Mouse (Mus musculus): ENCODE measurements at regions not wholly inside any gene's neighbourhood (a gene's known extent, or its start where the extent isn't known, plus 50 kb on each side); places are given as distances from the start of the nearest gene placed in this dataset.

DNA sequence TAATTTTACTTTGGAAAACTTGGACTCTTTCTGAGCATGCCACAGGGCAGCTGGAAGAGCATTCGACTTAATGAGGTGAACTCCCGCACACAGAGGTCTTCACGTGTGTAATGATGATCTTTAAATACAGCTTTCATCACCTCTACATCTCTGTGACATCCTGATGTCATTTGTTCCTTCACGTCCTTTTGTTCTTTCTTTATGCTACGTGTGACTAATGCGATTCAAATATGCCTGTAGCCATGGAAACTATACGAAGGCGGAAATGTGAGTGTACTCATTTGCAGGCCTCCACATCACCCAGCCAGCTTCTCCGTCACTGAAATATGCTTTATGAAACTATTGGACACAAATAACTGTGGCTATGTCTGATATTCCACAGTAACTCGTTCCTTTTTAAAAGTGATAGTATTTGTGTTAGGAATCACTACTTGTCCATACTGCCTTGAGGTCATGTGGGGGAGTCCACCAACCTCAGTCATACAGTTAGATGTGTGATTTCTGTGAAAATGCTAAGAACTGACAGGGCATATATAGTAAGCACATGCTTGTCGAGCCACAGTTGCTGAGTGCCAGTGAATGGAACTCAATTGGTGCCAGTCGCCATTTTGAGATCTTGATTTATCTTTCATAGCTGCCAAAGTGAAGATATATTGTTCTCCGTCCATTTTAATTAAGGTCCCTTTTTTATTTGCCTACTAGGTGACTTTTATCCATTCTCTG, 145.9 kb downstream of the Plk2 start:
- Histone ChIP-seq H3K4me2 (no peak overlapping the region), H3K27ac (replicated peaks) (no peak overlapping the region), H3K4me3 (replicated peaks) (no peak overlapping the region), H3K27me3 (no peaks in the 10 kb centered on the region), H3K9me3 (replicated peaks) (no peaks in the 10 kb centered on the region), H3K4me1 (replicated peaks) (no peaks in the 10 kb centered on the region), H3K36me3 (replicated peaks) (no peaks in the 10 kb centered on the region), H3K9ac (no peak overlapping the region)
- 70% methylated on average over 13 of the region's 13 CpGs for WGBS (ENCODE audit: insufficient replicate concordance)
- ATAC-seq (ENCODE audit: insufficient read depth) = no peak

- Histone ChIP-seq H3K27ac (replicated peaks) (no peak overlapping the region), H3K4me1 (replicated peaks) (no peaks in the 10 kb centered on the region), H3K27me3 (no peaks in the 10 kb centered on the region), H3K9ac (no peak overlapping the region), H3K4me2 (no peak overlapping the region), H3K4me3 (replicated peaks) (no peak overlapping the region), H3K36me3 (replicated peaks) (no peaks in the 10 kb centered on the region), H3K9me3 (replicated peaks) (no peaks in the 10 kb centered on the region)
- 75% methylated on average over 5 of the region's 5 CpGs for WGBS (ENCODE audit: insufficient replicate concordance)
- ATAC-seq (ENCODE audit: insufficient read depth) = no peak
Measured at GRCm38 (mm10) chr13:110541288-110542148, 146.7 kb downstream of the Plk2 start.

DNA sequence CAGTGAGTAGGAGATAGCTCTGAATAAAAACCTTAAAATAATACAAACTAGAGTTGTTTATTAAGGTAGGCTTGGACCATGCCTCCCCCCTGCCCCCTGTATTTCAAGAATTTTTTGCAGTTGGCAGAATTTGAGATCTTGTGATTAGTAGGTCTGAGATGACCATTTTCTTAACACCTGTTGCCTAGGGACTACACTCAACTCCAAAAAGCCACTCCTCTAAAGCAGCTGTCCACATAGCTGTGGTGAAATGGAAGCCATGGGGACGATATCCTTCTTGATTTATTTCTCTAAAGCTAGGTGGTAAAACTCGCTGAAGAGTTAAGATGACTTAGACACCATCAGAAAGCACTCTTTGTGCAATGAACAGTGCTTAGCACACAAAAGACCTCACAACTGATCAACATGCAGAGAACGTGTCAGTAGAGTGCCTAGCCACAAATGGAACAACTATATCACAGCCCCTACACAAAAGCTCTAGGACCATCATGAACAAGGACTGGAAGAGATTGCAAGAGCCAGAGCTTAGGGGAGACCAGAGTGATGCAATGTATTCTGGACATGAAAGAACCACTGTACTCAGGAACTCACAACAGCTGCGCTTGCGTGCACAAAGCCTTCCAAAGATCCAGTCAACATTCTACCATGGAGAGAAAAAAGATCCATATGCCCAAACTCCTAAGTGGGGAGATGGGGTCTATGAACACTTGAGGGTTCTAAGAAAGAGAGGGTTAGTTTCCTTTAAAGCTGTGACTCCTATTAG, 147.6 kb downstream of the Plk2 start:
- no peaks in the 10 kb centered on the region for H3K4me1 ChIP-seq (replicated peaks)
- H3K27ac ChIP-seq (replicated peaks) = no peak overlapping the region
- no peaks in the 10 kb centered on the region for H3K36me3 ChIP-seq (replicated peaks)
- no peaks in the 10 kb centered on the region for H3K9me3 ChIP-seq (replicated peaks)
- no peak overlapping the region for H3K4me3 ChIP-seq (replicated peaks)
- ATAC-seq (ENCODE audit: insufficient read depth) = no peak
- no peak overlapping the region for H3K9ac ChIP-seq
- no peak overlapping the region for H3K4me2 ChIP-seq
- no peaks in the 10 kb centered on the region for H3K27me3 ChIP-seq
- WGBS (ENCODE audit: insufficient replicate concordance) = 64% methylated on average over 5 of the region's 5 CpGs

DNA sequence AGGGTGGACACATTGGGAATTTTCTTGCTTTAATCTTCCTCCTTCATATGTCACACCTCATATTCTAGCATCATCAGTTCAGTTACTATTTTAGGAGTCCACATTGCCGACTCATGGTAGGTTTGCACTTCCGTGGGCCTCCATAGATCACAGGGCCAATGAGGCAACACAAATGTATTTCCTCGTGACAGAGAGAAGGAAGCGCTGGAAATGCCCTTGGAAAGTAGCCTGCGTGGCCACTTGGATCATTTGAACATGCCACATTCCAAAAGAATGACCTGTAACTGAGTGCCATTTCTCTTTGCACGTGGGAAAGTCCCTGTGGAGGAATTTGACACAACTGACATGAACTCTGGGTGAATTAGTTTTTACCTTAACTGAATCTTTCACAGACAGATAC, 150.6 kb downstream of the Plk2 start:
- WGBS (ENCODE audit: insufficient replicate concordance) = 28% methylated on average over 6 of the region's 6 CpGs
- no peak overlapping the region for H3K4me2 ChIP-seq
- ATAC-seq (ENCODE audit: insufficient read depth) = no peak
- H3K27me3 ChIP-seq = no peaks in the 10 kb centered on the region
- no peak overlapping the region for H3K4me3 ChIP-seq (replicated peaks)
- no peaks in the 10 kb centered on the region for H3K4me1 ChIP-seq (replicated peaks)
- H3K9ac ChIP-seq = no peak overlapping the region
- no peak overlapping the region for H3K27ac ChIP-seq (replicated peaks)
- no peaks in the 10 kb centered on the region for H3K9me3 ChIP-seq (replicated peaks)
- no peaks in the 10 kb centered on the region for H3K36me3 ChIP-seq (replicated peaks)

DNA sequence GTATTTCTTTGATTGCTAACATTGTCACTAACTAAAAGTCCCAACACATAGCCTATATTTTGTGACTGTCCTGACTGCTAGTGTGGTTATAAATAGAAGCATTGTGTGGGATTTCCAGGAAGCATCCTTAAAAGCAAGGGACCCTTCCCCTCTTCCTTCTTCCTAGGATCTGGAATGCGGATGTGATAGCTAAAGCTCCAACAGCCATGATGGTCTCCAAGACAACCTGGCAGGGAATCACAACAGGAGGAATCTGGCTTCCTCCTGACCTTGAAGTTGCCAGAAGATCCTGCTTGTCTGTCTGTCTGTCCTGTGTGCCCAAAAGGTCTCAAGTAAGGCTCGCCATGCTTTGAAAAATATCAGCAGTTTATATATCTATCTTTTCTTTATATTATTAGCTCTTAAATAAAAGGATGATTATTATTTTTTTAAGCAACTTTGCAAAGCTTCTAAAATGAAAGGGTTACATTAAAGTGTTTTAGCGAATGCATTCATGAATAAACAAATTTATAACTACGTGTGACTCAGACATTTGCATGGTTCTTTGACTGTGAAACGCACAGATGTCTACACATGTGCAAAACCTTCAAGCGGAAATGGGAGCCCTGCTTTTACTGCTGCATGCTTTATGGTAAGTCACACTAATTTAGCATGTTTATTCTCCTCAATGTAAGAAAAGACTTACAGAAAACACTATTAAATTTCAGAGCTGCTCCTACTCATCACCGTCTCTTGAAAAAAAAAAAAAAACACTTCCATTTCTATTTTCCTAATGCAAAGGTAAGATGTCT, 160.9 kb downstream of the Plk2 start:
- H3K4me2 ChIP-seq = no peak overlapping the region
- 69% methylated on average over 7 of the region's 7 CpGs for WGBS (ENCODE audit: insufficient replicate concordance)

DNA sequence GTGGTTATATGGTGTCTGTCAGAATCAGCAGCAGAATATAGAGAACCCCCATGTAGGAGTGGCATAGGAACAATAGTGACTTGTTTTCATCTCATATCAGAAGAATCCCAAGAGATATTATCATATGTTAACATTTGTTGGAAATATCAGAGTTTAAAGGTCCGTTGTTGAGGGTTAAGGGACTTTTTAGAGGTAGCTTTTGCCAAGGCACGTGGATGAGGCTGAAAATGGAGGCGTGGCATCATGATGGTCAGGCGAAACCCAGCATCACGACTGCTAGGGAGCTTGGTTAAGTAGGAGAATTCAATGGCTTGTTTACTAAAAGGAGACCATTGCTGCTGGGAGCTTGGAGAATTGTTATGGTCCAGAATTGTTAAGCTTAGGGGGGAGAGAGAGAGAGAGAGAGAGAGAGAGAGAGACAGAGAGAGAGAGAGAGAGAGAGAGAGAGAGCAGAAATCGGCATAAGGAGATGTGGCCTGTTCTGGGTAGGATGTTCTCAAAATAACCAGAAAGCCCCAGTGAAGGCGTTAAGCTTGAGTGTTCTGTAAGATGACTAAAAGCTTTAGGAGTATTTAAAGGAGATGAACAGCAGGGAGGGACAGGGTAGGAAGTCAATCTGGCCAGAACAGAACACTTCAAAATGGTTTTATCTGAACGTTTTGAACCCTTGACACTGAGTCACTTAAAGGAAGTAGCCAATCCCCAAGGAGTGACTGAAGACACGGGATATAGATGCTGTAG, 161.7 kb downstream of the Plk2 start:
- Histone ChIP-seq H3K27me3 (no peaks in the 10 kb centered on the region), H3K4me1 (replicated peaks) (no peaks in the 10 kb centered on the region), H3K36me3 (replicated peaks) (no peaks in the 10 kb centered on the region), H3K4me3 (replicated peaks) (no peak overlapping the region), H3K4me2 (no peak overlapping the region), H3K9ac (no peak overlapping the region), H3K27ac (replicated peaks) (no peak overlapping the region), H3K9me3 (replicated peaks) (no peaks in the 10 kb centered on the region)
- 37% methylated on average over 9 of the region's 9 CpGs for WGBS (ENCODE audit: insufficient replicate concordance)
- no peak for ATAC-seq (ENCODE audit: insufficient read depth)

More for the DNA sequence above, 160.9 kb downstream of the Plk2 start:
- H3K4me3 ChIP-seq (replicated peaks) = no peak overlapping the region
- no peaks in the 10 kb centered on the region for H3K36me3 ChIP-seq (replicated peaks)
- H3K27me3 ChIP-seq = no peaks in the 10 kb centered on the region
- no peak overlapping the region for H3K27ac ChIP-seq (replicated peaks)
- H3K9ac ChIP-seq = no peak overlapping the region
- no peaks in the 10 kb centered on the region for H3K9me3 ChIP-seq (replicated peaks)
- no peaks in the 10 kb centered on the region for H3K4me1 ChIP-seq (replicated peaks)
- ATAC-seq (ENCODE audit: insufficient read depth) = no peak

DNA sequence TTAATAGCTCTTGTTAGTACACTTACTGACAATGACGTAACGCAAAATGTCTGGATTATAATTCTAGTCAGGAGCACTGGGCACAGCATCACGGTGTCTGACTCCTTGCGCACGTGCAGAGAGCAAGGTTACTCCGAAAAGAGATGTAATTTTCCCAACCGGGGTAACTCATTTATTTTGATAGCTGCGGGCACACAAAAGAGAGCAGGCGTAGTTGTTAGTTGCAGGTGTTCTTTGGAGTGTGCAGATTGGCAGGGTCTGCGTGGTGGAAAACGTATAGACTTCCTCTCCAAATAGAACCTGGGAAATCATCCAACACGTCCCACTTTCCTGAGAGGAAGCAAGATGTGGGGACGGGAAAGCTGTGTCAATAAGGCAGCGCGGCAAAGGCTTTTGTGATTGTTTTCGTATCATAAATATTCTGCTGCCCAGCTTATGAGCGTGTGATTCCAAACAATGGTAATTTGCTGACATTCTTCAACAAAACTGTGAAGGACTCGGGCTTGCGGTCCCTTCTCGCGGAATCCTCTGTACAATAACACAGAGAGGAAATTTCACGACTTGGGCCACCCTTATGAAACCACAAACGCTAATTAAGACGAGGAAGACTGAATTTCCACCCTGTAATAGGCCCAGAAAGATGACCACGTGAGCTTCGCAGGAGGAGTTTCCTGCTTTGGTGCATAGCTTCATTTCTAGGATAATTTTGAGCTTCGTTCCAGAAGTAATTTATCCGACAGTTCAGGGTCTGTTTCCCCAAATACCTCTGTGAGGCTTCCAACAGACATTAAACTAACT, 163.3 kb downstream of the Plk2 start:
- Histone ChIP-seq H3K27me3 (no peaks in the 10 kb centered on the region), H3K36me3 (replicated peaks) (no peaks in the 10 kb centered on the region), H3K27ac (replicated peaks) (no peak overlapping the region), H3K9ac (no peak overlapping the region), H3K9me3 (replicated peaks) (no peaks in the 10 kb centered on the region), H3K4me2 (no peak overlapping the region), H3K4me3 (replicated peaks) (no peak overlapping the region), H3K4me1 (replicated peaks) (no peaks in the 10 kb centered on the region)
- WGBS (ENCODE audit: insufficient replicate concordance) = 34% methylated on average over 28 of the region's 28 CpGs
- ATAC-seq (ENCODE audit: insufficient read depth) = no peak

DNA sequence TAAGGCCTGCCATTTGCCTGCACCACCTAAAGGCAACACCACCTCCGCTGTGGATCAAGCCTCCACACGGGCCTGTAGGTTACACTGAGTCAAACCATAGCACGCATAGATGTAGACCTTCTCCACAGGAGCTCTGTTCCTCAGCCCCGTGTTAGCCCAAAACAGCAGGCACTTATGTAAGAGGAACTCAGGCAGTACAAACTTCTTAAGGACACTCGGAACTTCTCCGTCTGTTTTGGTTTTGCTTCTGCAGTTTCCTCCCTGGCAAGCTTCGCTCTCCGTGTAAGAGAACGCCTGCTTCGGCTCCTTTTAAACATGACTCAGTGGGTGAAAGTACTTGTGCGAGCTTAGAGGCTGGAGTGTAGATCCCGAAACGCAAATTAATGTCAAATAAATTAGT, 165.7 kb downstream of the Plk2 start:
- Histone ChIP-seq H3K9ac (no peak overlapping the region), H3K4me3 (replicated peaks) (no peak overlapping the region), H3K9me3 (replicated peaks) (no peaks in the 10 kb centered on the region), H3K27me3 (no peaks in the 10 kb centered on the region), H3K27ac (replicated peaks) (no peak overlapping the region), H3K4me2 (no peak overlapping the region), H3K4me1 (replicated peaks) (no peaks in the 10 kb centered on the region), H3K36me3 (replicated peaks) (no peaks in the 10 kb centered on the region)
- ATAC-seq (ENCODE audit: insufficient read depth) = no peak
- WGBS (ENCODE audit: insufficient replicate concordance) = 46% methylated on average over 13 of the region's 13 CpGs

- Histone ChIP-seq H3K9me3 (replicated peaks) (no peaks in the 10 kb centered on the region), H3K9ac (no peak overlapping the region), H3K4me1 (replicated peaks) (no peaks in the 10 kb centered on the region), H3K36me3 (replicated peaks) (no peaks in the 10 kb centered on the region), H3K4me2 (no peak overlapping the region), H3K4me3 (replicated peaks) (no peak overlapping the region), H3K27ac (replicated peaks) (no peak overlapping the region), H3K27me3 (no peaks in the 10 kb centered on the region)
- 32% methylated on average over 3 of the region's 3 CpGs for WGBS (ENCODE audit: insufficient replicate concordance)
- ATAC-seq (ENCODE audit: insufficient read depth) = no peak
Measured at GRCm38 (mm10) chr13:110562499-110562898, 167.7 kb downstream of the Plk2 start.

- Histone ChIP-seq H3K36me3 (replicated peaks) (no peaks in the 10 kb centered on the region), H3K27me3 (no peaks in the 10 kb centered on the region), H3K9ac (no peak overlapping the region), H3K4me3 (replicated peaks) (no peak overlapping the region), H3K4me2 (no peak overlapping the region), H3K4me1 (replicated peaks) (no peaks in the 10 kb centered on the region), H3K27ac (replicated peaks) (no peak overlapping the region), H3K9me3 (replicated peaks) (no peaks in the 10 kb centered on the region)
- peak; percentile 25; the same call in 1 of the 2 replicates for ATAC-seq (ENCODE audit: insufficient read depth)
- 39% methylated on average over 5 of the region's 5 CpGs for WGBS (ENCODE audit: insufficient replicate concordance)
Measured at GRCm38 (mm10) chr13:110562902-110563301, 168.1 kb downstream of the Plk2 start.
